Mouse (Mus musculus) myocyte (in vitro differentiated cells): ENCODE results near the gene Ugt1a8. TPM values are rescaled to one million over a fixed set of nuclear protein-coding genes. Genes with fewer than 3 reads are reported as not detected.
"Not testable (repeated sequence)": the region's sequence is repeated elsewhere in the genome, so short reads cannot be mapped to it uniquely, and the experiment has no call there.

ENCODE experiments used
- H3K27me3 ChIP-seq: one replicate; pipeline ENCODE4 v1.6.1; 2011; ENCODE audit not compliant: control insufficient read depth, insufficient read depth, insufficient read length
- H3K36me3 ChIP-seq: one replicate; pipeline ENCODE4 v1.6.1; 2011; ENCODE audit not compliant: control insufficient read depth, insufficient read depth
- H3K4me2 ChIP-seq: one replicate; pipeline ENCODE4 v1.6.1; 2011; ENCODE audit warnings: low read depth, control low read depth
- H3K4me3 ChIP-seq: one replicate; pipeline ENCODE4 v1.5.1; 2011; ENCODE audit warnings: mild to moderate bottlenecking, control low read depth, moderate library complexity
- H3K79me2 ChIP-seq: one replicate; pipeline ENCODE4 v1.6.1; 2011; ENCODE audit not compliant: control insufficient read depth, insufficient read depth
- H3ac ChIP-seq: one replicate; pipeline ENCODE4 v1.6.1; 2011; ENCODE audit not compliant: control insufficient read depth, insufficient read length
- CEBPB ChIP-seq: IDR thresholded peaks from 2 replicates; pipeline ENCODE4 v1.6.1; 2011; ENCODE audit warnings: mild to moderate bottlenecking, moderate library complexity; ENCODE audit not compliant: poor library complexity, insufficient read depth, severe bottlenecking
- E2F4 ChIP-seq: IDR thresholded peaks from one replicate; pipeline ENCODE4 v1.6.1; 2011; ENCODE audit warnings: mild to moderate bottlenecking, control low read depth, moderate library complexity; ENCODE audit not compliant: insufficient read depth
- MAX ChIP-seq: IDR thresholded peaks from one replicate; pipeline ENCODE4 v1.6.1; 2011; ENCODE audit warnings: low read depth, mild to moderate bottlenecking, control low read depth
- MYOD1 ChIP-seq, 3 experiments: IDR thresholded peaks; one replicate each; pipeline ENCODE4 v1.6.1; 2011; ENCODE audit warnings: control low read depth in 2 of 3, low read depth in 2 of 3, mild to moderate bottlenecking in 2 of 3, moderate library complexity in 1 of 3; ENCODE audit not compliant: insufficient read length in 2 of 3, control insufficient read depth in 1 of 3
- MYOG ChIP-seq, 3 experiments: IDR thresholded peaks; one replicate each; pipeline ENCODE4 v1.6.1; 2011; ENCODE audit warnings: control low read depth in 2 of 3, low read depth in 2 of 3, mild to moderate bottlenecking in 2 of 3; ENCODE audit not compliant: insufficient read length in 2 of 3, control insufficient read depth in 1 of 3, insufficient read depth in 1 of 3
- POLR2A ChIP-seq: IDR thresholded peaks from one replicate; pipeline ENCODE4 v1.6.1; 2011; ENCODE audit warnings: low read depth, mild to moderate bottlenecking, control low read depth, moderate library complexity; ENCODE audit not compliant: insufficient read length
- POLR2AphosphoS2 ChIP-seq: IDR thresholded peaks from one replicate; pipeline ENCODE4 v1.6.1; 2011; ENCODE audit warnings: low read depth, control low read depth; ENCODE audit not compliant: insufficient read length
- REST ChIP-seq: IDR thresholded peaks from one replicate; pipeline ENCODE4 v1.6.1; 2011; ENCODE audit warnings: mild to moderate bottlenecking, control low read depth, moderate library complexity; ENCODE audit not compliant: insufficient read depth, insufficient read length
- SRF ChIP-seq: IDR thresholded peaks from one replicate; pipeline ENCODE4 v1.6.1; 2011; ENCODE audit warnings: low read depth; ENCODE audit not compliant: control insufficient read depth, insufficient read length
- TCF12 ChIP-seq: IDR thresholded peaks from one replicate; pipeline ENCODE4 v1.6.1; 2011; ENCODE audit warnings: mild to moderate bottlenecking, control low read depth; ENCODE audit not compliant: poor library complexity, insufficient read depth, severe bottlenecking
- TCF3 ChIP-seq: IDR thresholded peaks from one replicate; pipeline ENCODE4 v1.6.1; 2011; ENCODE audit warnings: low read depth, control low read depth; ENCODE audit not compliant: insufficient read length
- USF1 ChIP-seq: IDR thresholded peaks from one replicate; pipeline ENCODE4 v1.6.1; 2011; ENCODE audit warnings: low read depth, mild to moderate bottlenecking, control low read depth, moderate library complexity
- polyA plus RNA-seq: library from polyadenylated mRNA; unstranded; fragments of >200 nt; fragmentation: generic; extraction: Trizol; gene quantifications from one replicate; pipeline ENCODE4 v1.2.1, GENCODE M21; 2012; ENCODE audit warnings: missing spikeins

The Ugt1a8 gene
- not detected for polyA plus RNA-seq

- TF ChIP-seq SRF (no peak), USF1 (no peak), POLR2AphosphoS2 (no peak), CEBPB (no peak), MYOD1 (IDR thresholded peaks at IDR 0.05; ENCODE audit: control insufficient read depth in 1 of 3, insufficient read length in 2 of 3, low read depth in 2 of 3) (no peak), E2F4 (no peak), TCF3 (no peak), TCF12 (no peak), MYOG (IDR thresholded peaks at IDR 0.05; ENCODE audit: control insufficient read depth in 1 of 3, insufficient read depth in 1 of 3, insufficient read length in 2 of 3, low read depth in 2 of 3) (no peak), REST (no peak), POLR2A (no peak)
- Histone ChIP-seq H3K79me2 (no peaks in the 10 kb centered on the region), H3ac (no peak within 1 kb of the TSS), H3K27me3 (no peaks in the 10 kb centered on the region), H3K4me2 (no peak within 1 kb of the TSS), H3K4me3 (no peak within 1 kb of the TSS), H3K36me3 (no peaks in the 10 kb centered on the region)
Measured at GRCm38 (mm10) chr1:88087513-88087912, at the start of gene Ugt1a8. TSS of gene Ugt1a8 (plus strand) at chr1:88087813.

- H3K79me2 ChIP-seq, H3ac ChIP-seq, H3K4me3 ChIP-seq, H3K27me3 ChIP-seq, H3K4me2 ChIP-seq, H3K36me3 ChIP-seq: not testable (repeated sequence)
Measured at GRCm38 (mm10) chr1:88043044-88043443, 44.6 kb upstream of the Ugt1a8 start.

GRCm38 (mm10) chr1:88044832-88045437 lies 42.7 kb upstream of the Ugt1a8 start:
- H3K79me2 ChIP-seq, H3K4me2 ChIP-seq, H3K36me3 ChIP-seq, H3K4me3 ChIP-seq, H3ac ChIP-seq, H3K27me3 ChIP-seq: not testable (repeated sequence)

DNA sequence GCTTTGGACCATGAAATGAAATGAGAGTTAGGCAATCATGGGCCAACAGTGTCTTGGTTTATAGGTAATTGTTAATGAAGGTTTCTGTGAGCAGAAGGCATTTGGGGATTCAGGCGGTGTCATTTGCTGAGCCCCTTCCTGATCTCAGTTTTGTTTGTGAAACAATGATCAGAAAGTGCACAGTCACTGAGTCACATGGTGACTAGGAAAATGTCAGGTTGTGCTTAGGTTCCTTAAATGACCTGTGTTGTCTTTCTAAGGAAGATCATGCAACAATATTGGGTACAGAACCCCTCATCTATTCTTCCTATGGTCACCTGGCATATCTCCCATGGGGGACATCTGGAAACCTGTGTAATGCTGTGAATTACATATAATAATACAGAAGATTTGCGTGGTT lies 40.2 kb upstream of the Ugt1a8 start:
- not testable (repeated sequence) for H3K79me2 ChIP-seq, H3K36me3 ChIP-seq, H3K4me2 ChIP-seq, H3K4me3 ChIP-seq, H3K27me3 ChIP-seq, H3ac ChIP-seq

- Histone ChIP-seq H3K27me3 (no peaks in the 10 kb centered on the region), H3K4me2 (no peak within 1 kb of the TSS), H3K36me3 (no peaks in the 10 kb centered on the region), H3K4me3 (no peak within 1 kb of the TSS), H3K79me2 (no peaks in the 10 kb centered on the region), H3ac (no peak within 1 kb of the TSS)
- no peak for TF ChIP-seq E2F4
- no peak for TF ChIP-seq REST
- TF ChIP-seq CEBPB: no peak
- no peak for TF ChIP-seq MYOD1 (IDR thresholded peaks at IDR 0.05; ENCODE audit: control insufficient read depth in 1 of 3, insufficient read length in 2 of 3, low read depth in 2 of 3)
- TF ChIP-seq TCF12: no peak
- TF ChIP-seq TCF3: no peak
- no peak for TF ChIP-seq POLR2AphosphoS2
- no peak for TF ChIP-seq MYOG (IDR thresholded peaks at IDR 0.05; ENCODE audit: control insufficient read depth in 1 of 3, insufficient read depth in 1 of 3, insufficient read length in 2 of 3, low read depth in 2 of 3)
- no peak for TF ChIP-seq MAX
- TF ChIP-seq USF1: no peak
- no peak for TF ChIP-seq SRF
- TF ChIP-seq POLR2A: no peak
Measured at GRCm38 (mm10) chr1:88055088-88055487, 32.5 kb upstream of the Ugt1a8 start, which contains the start of gene Ugt1a10. TSS of gene Ugt1a10 (plus strand) at chr1:88055388.

DNA sequence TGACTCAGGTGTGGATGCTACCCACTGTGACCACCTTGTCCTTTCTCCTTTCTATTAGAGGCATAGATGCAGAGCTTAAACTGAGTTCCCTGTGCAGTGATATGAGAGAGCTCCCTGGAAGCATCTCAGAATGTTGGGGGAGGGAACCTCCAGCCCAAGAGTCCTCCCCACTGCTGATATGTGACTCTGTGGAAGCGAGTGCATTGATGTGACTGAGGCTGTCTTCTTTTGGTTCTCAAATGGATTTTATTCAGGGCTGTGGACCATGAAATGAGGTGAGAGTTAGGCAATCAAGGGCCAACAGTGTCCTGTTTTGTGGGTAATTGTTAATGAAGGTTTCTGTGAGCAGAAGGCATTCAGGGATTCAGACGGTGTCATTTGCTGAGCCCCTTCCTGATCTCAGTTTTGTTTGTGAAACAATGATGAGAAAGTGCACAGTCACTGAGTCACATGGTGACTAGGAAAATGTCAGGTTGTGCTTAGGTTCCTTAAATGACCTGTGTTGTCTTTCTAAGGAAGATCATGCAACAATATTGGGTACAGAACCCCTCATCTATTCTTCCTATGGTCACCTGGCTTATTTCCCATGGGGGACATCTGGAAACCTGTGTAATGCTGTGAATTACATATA lies 21.0 kb upstream of the Ugt1a8 start:
- H3ac ChIP-seq, H3K36me3 ChIP-seq, H3K27me3 ChIP-seq, H3K4me3 ChIP-seq, H3K4me2 ChIP-seq, H3K79me2 ChIP-seq: not testable (repeated sequence)
